Mouse (Mus musculus) heart, adult 9 months (tissue): ENCODE results near the gene Il4i1.
A peak's percentile ranks its signal among the peaks of the same experiment; 100 is the strongest.

Source experiments
- DNase-seq, 2 experiments: peaks; one replicate each; pipeline ENCODE4 v3.0.0; 2022; ENCODE audit warnings: low spot score in 2 of 2

The Il4i1 gene

GRCm38 (mm10) chr7:44815721-44816469 is at the start of gene Il4i1, which contains the start of gene Nup62:
Gene Il4i1 (plus strand): TSS chr7:44816387.
Gene Nup62 (plus strand): TSS chr7:44816088.
- peak; percentile 99 for DNase-seq

DNA sequence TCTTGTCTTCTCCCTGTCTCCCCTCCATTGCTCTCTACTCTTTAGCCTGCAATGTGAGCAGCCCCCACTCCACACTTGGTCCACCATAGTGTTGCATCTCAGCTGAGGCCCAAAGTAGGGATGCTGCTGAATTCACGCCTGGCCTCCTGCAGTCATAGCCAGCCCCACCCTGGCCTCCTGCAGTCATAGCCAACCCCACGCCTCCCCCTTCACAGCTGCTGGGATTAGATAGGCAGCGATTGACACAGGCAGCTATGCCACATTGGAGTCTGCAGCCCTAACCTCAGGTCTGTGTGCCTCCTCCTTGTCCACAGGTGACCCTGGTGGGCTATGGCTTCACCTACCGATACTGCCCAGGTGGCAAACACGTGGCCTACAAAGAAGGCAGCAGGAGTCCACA is 48.1 kb upstream of the Il4i1 start:
- DNase-seq: no peak

DNA sequence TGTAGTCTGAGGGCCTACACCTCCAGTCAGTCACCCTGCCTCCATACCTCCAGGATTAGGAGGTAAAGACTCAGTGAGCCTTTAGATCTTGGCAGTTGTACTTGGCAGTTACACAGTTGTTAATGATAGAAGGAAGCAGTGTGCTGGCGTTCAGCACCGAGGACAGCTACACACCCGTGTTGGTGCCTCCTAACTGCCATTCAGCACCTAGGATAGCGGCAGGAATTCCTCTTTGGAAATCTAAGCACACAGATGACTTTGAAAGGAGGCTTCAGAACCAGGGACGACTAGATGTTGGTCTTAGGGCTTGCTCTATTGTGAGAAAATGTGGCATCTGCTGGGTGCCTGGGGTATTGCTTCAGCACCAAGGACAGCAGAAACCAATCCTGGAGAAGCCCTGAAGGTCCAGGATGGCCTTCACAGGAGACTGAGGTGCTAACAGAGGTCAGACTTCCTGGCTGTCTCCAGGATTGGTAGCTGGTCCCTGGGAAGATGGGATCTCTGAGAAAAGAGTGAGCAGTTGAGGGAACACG is 46.1 kb upstream of the Il4i1 start:
- peak; percentile 5 to 37 for DNase-seq

GRCm38 (mm10) chr7:44772591-44773204 is 43.5 kb upstream of the Il4i1 start:
- no peak for DNase-seq

- no peak for DNase-seq
Observed at GRCm38 (mm10) chr7:44776849-44777498, 39.2 kb upstream of the Il4i1 start.

- no peak for DNase-seq
Observed at GRCm38 (mm10) chr7:44780101-44780500, 36.1 kb upstream of the Il4i1 start.

- no peak for DNase-seq
Observed at GRCm38 (mm10) chr7:44789531-44789930, 26.7 kb upstream of the Il4i1 start.

DNA sequence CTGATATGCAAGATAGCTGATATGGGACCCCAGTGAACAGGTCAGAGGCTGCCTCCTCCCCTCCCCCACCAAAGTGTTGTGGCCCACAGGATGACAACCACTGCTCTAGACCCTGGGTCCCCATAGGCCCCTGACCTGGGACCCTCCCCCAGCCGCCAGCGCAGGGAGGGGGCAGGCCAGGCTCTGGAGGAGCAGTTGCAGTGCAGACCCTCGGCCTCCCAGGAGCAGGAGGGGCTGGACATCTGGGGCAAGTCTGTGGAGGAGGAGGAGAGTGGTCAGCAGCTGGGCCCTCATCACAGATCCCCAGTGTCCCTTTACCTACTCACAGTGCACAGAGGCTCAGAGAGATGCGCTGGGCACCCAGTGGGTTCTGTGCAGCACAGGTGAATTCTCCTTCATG is 26.1 kb upstream of the Il4i1 start:
- DNase-seq: no peak

DNA sequence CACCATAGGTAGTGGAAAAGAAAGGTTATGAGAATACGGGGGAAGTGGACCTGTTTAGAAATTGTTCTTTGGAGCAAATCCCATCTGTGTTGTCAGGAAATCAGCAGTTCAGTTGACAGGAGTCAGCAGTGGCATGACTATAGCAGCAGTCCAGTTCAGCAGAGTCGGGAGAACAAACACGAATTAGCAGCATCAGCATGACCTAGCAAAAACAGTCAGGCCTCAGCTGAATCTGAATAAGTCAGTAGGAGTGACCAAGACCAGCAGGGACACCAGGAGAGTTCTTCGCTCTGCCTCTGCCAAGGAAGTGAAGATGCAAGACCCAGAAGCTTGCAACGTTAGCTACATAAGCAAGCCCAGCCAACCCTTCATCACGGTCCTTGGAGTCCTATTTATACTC is 23.4 kb upstream of the Il4i1 start:
- DNase-seq: no peak

DNA sequence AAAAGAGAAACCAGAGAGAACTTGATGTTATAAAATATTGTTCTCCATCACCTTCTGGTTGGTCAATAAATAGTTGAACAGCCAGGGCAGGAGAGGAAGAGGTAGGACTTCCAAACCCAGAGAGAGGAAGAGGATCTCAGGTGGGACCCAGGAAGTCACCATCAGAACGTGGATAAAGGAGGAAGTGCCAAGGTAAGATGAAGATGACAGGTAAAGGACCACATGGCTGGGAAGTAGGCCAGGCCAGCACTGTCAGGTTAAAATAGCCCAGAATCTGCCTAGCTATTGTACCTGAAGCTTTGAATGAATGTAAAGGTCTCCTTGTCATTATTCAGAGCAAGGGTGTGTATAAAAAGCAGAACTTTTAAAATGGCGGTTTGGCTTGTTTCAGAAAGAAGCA is 7.3 kb upstream of the Il4i1 start:
- no peak for DNase-seq

- DNase-seq: no peak
Observed at GRCm38 (mm10) chr7:44809466-44809865, 6.7 kb upstream of the Il4i1 start.

DNA sequence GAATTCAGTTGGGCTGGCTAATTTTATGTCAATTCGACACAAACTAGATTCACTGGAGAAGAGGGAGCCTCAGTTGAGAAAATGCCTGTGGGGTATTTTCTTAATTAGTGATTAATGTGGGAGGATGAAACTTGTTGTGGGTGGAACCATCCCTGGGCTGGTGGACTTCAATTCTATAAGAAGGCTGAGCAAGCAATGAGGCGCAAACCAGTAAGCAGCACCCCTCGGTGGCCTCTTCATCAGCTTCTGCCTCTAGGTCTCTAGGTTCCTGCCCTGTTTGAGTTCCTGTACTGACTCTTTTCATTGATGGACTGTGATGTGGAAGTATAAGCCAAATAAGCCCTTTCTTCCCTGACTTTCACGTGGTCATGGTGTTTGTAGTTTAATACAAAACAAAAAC is 5.8 kb upstream of the Il4i1 start:
- DNase-seq: no peak

DNA sequence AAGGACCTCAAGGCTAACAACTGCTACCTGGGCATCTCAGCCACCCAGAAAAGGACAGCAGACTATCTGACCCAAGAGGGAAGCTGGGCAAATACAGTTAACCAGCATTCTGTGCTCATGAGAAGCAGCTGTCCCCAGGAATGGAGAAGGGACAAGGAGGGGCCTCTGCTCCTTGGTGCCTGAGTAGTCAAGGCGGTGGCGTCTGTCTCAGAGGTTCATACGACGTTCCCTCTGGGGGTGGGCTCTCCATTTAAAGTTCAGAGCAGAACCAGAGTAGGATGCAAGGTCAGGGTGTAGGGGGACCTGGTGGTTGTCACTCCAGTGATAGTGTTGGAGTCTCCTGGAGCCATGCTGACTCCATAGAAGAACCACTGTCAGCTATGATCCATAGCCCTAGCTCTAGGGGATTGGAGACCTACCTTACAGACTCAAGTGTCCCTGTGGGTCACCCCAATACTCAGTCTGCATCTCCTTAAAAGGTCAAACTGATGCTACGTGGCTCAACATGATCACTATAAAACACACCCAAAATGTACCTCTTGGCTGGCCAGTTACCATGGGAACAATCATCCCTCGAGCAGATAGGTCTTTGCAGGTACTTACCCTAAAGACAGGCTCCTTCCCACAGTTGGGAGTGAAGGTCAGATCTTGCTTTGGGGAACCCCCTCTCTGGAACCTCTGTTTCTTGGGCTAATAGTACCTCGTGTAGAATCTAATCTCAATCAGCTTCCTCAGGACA is 5.2 kb upstream of the Il4i1 start:
- DNase-seq: no peak

DNA sequence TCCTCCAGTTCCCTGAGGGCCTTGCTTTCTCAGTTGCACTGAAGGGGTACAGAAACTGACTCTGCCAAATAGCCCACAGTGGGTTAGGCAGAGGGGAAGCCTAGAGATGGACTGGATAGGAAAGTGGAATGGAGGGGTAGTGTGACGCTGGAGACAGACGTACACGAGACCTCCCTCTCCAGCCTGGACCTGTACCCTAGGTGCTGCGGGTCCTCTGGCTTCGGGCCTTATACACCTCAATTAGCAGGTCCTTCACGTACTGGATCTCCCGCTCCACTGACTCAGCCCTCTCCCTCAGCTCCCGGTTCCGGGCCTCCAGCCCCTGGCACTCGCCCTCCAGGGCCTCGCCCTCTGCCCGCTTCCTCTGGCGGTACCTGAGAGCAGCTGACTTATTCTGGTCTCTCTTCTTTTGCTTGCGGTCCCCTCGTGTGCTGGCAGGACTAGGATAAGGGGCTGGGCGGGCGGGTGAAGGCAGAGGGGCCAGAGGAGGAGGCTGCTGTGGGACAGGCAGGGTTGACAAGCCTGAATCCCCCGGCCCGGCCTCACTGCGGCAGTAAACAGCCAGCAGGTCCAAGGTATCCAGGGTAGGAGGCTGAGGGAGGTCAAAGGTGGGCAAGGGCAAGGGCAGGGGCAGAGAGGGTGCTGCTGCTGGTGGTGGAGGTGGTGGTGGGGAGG is 3.4 kb upstream of the Il4i1 start:
- no peak for DNase-seq

- no peak for DNase-seq
Observed at GRCm38 (mm10) chr7:44813985-44814384, 2.2 kb upstream of the Il4i1 start.

GRCm38 (mm10) chr7:44814423-44814822 is 1.8 kb upstream of the Il4i1 start:
- DNase-seq: no peak

- peak in 1 of 2 experiments; percentile 13 for DNase-seq
Observed at GRCm38 (mm10) chr7:44814952-44815553, 1.1 kb upstream of the Il4i1 start.

GRCm38 (mm10) chr7:44816470-44817021 is 359 bp downstream of the Il4i1 start, which contains the start of gene Atf5:
Gene Atf5 (minus strand): TSS chr7:44816658.
- peak in 1 of 2 experiments; percentile 64 for DNase-seq

DNA sequence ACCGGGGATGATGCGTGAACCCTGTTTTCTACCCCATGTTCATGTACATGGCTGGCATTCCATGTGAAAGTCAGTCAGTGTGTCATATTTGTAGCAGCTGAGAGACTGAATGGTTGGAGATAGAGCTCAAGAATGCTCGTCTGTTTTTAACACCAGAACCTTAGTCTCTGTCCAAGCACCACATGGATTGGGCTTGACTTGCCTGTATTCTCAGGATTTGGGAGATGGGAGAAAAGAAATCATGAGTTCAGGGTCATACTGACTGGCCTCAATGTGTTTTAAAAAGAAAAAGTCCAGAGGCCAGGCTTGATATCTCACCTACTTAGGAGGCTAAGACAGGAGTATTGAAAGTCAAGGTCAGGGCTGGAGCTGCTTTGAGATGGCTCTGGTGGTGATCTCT is 1.3 kb downstream of the Il4i1 start:
- DNase-seq: peak in 1 of 2 experiments; percentile 4

DNA sequence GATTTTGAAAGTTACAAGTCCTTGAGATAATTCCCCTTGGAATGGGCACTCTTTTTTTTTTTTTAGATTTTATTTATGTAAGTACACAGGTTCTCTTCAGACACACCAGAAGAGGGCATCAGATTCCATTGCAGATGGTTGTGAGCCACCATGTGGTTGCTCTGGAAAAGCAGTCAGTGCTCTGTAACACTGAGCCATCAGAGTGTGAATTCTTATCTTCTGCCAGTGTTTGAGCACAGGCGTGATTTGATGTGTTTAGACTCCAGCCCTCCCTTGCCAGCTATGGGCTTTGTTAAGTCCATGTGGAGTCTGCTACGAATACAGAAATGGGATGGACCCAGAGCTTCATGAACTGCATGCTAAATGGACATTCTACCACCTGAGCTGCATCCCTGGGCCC is 2.0 kb downstream of the Il4i1 start:
- DNase-seq: no peak
